Mouse (Mus musculus): ENCODE results near the gene Eif1ad. TPM values are rescaled to one million over a fixed set of nuclear protein-coding genes. Genes with fewer than 3 reads are reported as not detected.

Gene Eif1ad
- polyA plus RNA-seq, 1 experiment from 2014 or later, result 61.8 TPM

DNA sequence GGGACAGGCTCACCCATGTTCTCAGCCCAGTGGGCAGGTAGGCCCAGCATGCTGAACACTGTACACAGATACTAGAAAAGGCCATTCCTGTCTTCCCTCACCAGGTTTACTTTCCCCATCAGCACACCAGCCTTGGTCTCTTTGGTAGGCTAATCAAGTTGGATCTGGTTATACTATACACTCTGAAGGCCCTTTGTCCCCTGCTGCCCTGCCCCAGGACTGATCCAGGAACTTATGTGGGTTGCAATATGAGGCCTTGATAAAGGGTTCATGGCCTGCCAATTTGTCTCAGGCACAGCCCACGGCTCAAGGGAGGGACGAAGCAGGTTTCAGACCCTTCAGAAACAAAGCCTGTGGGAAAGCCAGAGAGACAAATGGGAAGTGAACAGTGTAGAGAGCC, 12.9 kb upstream of the Eif1ad start:
- Histone ChIP-seq H3K27me3 (peaks cover 5% of the 10 kb centered on the region), H3K4me1 (no peaks in the 10 kb centered on the region), H3K9ac (no peak overlapping the region), H3K9me3 (no peaks in the 10 kb centered on the region), H3K4me3 (no peak overlapping the region), H3K27ac (no peak overlapping the region), H3K4me2 (no peak overlapping the region), H3K36me3 (no peaks in the 10 kb centered on the region)
- ATAC-seq (ENCODE audit: borderline replicate concordance, extremely low read depth, low FRiP score, low TSS enrichment), result no peak
- 76% methylated on average over 2 of the region's 2 CpGs for WGBS

DNA sequence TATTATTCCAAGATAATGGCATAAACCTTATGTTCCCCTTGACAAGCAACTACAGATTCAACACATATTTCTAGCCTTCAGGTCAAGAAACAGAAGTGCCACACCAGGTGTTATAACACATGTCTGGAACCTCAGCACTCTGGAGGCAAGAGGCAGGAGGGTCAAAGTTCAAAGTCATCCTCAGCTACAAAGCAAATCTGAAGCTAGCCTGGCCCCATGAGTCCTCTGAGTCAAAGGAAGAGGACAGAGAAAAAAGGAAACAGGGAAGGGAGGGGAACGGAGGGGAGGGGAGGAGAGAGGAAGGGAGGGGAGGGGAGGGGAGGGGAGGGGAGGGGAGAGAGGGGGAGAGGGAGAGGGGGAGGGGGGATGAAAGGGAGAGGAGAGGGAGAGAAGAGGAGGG, 10.5 kb upstream of the Eif1ad start:
- no peaks in the 10 kb centered on the region for H3K9me3 ChIP-seq
- no peak overlapping the region for H3K4me3 ChIP-seq
- H3K27ac ChIP-seq, result no peak overlapping the region
- no peak overlapping the region for H3K4me2 ChIP-seq
- H3K4me1 ChIP-seq, result no peaks in the 10 kb centered on the region
- H3K9ac ChIP-seq, result no peak overlapping the region
- H3K36me3 ChIP-seq, result no peaks in the 10 kb centered on the region
- no peak for ATAC-seq (ENCODE audit: borderline replicate concordance, extremely low read depth, low FRiP score, low TSS enrichment)
- H3K27me3 ChIP-seq, result no peaks in the 10 kb centered on the region
- WGBS, result no CpG with 5 or more reads among the region's 1 CpGs

DNA sequence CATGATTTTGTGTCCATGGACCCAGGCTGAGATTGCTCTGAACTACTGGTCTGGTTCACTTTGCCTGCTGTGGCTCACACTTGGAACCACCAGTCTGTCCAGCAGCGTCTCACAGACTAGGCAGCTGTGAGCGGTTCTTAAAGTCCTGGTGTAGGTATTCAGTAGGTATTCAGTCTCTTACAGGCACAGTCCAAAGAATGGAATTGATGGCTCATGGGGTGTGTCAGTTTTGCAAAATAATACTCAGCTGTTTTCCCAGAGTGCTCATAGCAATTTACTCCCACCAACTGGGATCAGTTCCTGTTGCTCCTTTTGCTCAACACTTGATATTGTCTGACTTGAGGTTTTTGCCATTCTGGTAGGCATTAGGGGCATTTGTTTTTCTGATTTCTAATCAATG, 4.4 kb upstream of the Eif1ad start:
- ATAC-seq (ENCODE audit: borderline replicate concordance, extremely low read depth, low FRiP score, low TSS enrichment), result no peak
- no peak overlapping the region for H3K4me3 ChIP-seq
- H3K27ac ChIP-seq, result no peak overlapping the region
- H3K4me1 ChIP-seq, result peaks cover 9% of the 10 kb centered on the region
- no peaks in the 10 kb centered on the region for H3K27me3 ChIP-seq
- no peak overlapping the region for H3K4me2 ChIP-seq
- H3K9me3 ChIP-seq, result no peaks in the 10 kb centered on the region
- peaks cover 15% of the 10 kb centered on the region for H3K36me3 ChIP-seq
- no peak overlapping the region for H3K9ac ChIP-seq
- 86% methylated on average over 2 of the region's 2 CpGs for WGBS

DNA sequence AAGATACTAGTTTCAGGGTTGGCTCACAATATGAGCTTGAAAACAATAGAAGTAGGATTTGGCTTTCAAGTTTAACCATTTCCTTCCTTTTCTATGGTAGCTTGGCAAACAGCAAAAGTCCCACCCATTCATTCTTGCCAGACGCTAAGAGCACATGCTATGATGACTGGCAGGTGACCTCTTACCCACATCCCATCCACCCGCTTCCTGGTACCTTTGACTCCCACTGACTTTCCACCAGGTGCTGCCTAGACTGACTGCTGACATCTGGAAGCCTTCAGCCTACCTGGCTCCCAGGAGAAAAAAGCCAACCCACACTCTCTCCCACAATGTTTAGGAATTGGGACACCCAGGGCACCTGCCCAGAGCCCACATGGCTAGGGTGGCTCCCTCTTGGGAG, 2.4 kb upstream of the Eif1ad start:
- no peak overlapping the region for H3K4me2 ChIP-seq
- no peak overlapping the region for H3K4me3 ChIP-seq
- ATAC-seq (ENCODE audit: borderline replicate concordance, extremely low read depth, low FRiP score, low TSS enrichment), result no peak
- H3K27ac ChIP-seq, result no peak overlapping the region
- H3K9me3 ChIP-seq, result no peaks in the 10 kb centered on the region
- no peak overlapping the region for H3K9ac ChIP-seq
- 87% methylated on average over 2 of the region's 2 CpGs for WGBS
- H3K36me3 ChIP-seq, result peaks cover 22% of the 10 kb centered on the region
- peaks cover 19% of the 10 kb centered on the region for H3K4me1 ChIP-seq
- H3K27me3 ChIP-seq, result no peaks in the 10 kb centered on the region

DNA sequence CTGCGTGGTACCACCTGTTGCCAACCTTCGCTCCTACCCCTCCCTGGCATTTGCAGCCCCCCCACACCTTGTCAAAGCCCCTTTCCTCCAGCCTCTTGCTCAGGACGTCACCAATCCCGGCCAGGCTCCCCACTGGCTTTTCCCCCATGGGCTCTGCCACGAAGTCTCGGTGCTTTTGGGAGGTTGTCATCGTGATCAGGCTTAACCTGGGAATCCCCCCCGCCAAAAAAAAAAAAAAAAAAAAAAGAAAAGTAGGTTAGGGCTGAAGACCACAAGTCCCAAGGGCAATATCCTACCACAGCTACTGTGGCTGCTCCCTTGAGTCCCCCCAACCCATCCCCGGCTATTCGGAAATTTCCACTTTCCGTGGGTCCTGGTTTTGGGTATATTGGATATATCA, 790 bp upstream of the Eif1ad start:
- Histone ChIP-seq H3K27ac (peak overlapping the region; percentile 94), H3K36me3 (peaks cover 38% of the 10 kb centered on the region)
- WGBS, result 16% methylated on average over 11 of the region's 11 CpGs

DNA sequence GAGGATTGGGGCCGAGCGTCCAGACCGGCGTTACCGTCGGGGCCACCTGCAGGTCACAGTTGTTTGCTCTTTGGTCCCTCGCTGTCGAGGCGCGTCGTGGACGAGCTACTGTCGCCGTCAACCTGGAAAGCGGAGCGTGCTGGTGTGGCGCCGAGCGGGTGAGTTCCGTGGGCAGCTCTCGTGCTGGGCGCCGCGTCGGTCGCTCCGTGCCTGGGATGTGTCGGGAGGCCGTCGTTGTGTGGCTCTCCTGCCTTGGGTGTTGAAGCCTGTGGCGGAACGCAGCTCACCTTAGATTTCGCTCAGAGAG, 465 bp downstream of the Eif1ad start, which contains the start of gene Banf1:
Gene Banf1, minus strand, starts transcription at position 116 of the 307 bp plus-strand sequence.
- Histone ChIP-seq H3K4me2 (peak within 1 kb of the TSS; percentile 94), H3K4me1 (peaks cover 19% of the 10 kb centered on the region), H3K27me3 (no peaks in the 10 kb centered on the region), H3K9me3 (no peaks in the 10 kb centered on the region), H3K4me3 (peak within 1 kb of the TSS; percentile 97), H3K36me3 (peaks cover 48% of the 10 kb centered on the region), H3K27ac (peak within 1 kb of the TSS; percentile 94), H3K9ac (peak within 1 kb of the TSS; percentile 70)
- WGBS, result under 1% methylated on average over 33 of the region's 33 CpGs
- ATAC-seq (ENCODE audit: borderline replicate concordance, extremely low read depth, low FRiP score, low TSS enrichment), result no peak

More for the DNA sequence above, 790 bp upstream of the Eif1ad start:
- H3K4me2 ChIP-seq, result peak overlapping the region; percentile 94
- H3K9me3 ChIP-seq, result no peaks in the 10 kb centered on the region
- H3K4me3 ChIP-seq, result peak overlapping the region; percentile 97
- no peak for ATAC-seq (ENCODE audit: borderline replicate concordance, extremely low read depth, low FRiP score, low TSS enrichment)
- H3K27me3 ChIP-seq, result no peaks in the 10 kb centered on the region
- peak overlapping the region; percentile 70 for H3K9ac ChIP-seq
- H3K4me1 ChIP-seq, result peaks cover 19% of the 10 kb centered on the region

DNA sequence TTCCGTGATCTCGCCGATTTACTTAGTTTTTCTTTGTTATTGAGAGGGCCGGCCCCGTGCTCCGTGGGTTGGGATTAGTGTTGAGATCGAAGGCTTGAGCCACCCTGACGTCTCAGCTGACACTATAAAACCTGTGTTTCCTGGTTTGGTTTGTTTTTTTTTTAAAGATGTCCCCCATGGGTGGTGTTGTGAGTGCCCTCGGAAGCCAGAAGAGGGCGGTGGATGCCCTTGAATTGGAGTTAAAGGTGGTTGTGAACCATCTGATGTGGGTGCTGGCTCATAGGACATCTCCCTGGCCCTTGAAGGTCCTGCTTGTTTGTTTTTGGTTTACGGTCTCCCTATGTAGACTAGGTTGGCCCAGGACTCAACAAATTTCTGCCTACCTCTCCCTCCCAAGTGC, 914 bp downstream of the Eif1ad start:
- ATAC-seq (ENCODE audit: borderline replicate concordance, extremely low read depth, low FRiP score, low TSS enrichment), result no peak
- peak overlapping the region; percentile 97 for H3K4me3 ChIP-seq
- 5% methylated on average over 11 of the region's 11 CpGs for WGBS
- H3K9me3 ChIP-seq, result no peaks in the 10 kb centered on the region
- H3K27ac ChIP-seq, result peak overlapping the region; percentile 94
- no peaks in the 10 kb centered on the region for H3K27me3 ChIP-seq
- peak overlapping the region; percentile 94 for H3K4me2 ChIP-seq
- peaks cover 52% of the 10 kb centered on the region for H3K36me3 ChIP-seq
- peaks cover 19% of the 10 kb centered on the region for H3K4me1 ChIP-seq
- H3K9ac ChIP-seq, result peak overlapping the region; percentile 70

DNA sequence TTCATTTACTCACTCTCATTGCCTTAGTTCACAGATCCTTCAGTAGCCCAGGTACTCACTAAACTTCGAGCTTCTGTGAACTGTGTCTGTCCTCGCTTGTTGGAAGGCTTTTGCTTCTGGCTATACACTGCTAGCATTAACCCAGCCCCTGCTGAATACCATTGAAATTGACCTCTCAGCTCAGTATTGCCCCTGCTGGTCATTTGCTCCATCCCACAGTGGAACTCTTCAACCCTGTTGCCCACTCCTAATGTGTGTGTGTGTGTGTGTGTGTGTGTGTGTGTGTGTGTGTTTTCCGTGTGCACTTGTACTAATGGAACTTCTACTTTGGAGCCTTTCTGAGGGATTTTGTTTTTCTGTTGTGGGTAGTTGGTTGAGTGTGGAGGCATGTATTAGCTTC, 4.4 kb downstream of the Eif1ad start:
- ATAC-seq (ENCODE audit: borderline replicate concordance, extremely low read depth, low FRiP score, low TSS enrichment), result no peak
- peaks cover 42% of the 10 kb centered on the region for H3K36me3 ChIP-seq
- H3K27ac ChIP-seq, result no peak overlapping the region
- no peak overlapping the region for H3K4me2 ChIP-seq
- no peak overlapping the region for H3K9ac ChIP-seq
- peaks cover 10% of the 10 kb centered on the region for H3K4me1 ChIP-seq
- H3K4me3 ChIP-seq, result no peak overlapping the region
- H3K9me3 ChIP-seq, result no peaks in the 10 kb centered on the region
- H3K27me3 ChIP-seq, result no peaks in the 10 kb centered on the region
- 90% methylated on average over 3 of the region's 3 CpGs for WGBS

DNA sequence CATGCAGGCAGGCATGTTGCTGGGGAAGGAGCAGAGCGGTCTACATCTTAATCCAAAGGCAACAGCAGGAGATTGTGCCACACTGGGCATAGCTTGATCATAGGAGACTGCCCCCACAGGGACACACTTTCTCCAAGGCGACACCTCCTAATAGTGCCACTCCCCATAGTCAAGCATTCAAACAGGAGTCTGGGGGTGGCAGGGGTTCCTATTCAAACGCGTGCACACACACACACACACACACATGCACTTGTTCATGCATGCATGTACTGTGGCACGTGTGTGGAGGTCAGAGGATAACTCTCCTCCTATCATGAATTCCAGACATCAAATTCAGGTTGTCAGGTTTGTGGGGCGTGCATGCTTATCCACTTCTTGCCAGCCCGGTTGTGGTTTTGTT, 6.2 kb downstream of the Eif1ad start:
- H3K27me3 ChIP-seq, result no peaks in the 10 kb centered on the region
- peaks cover 51% of the 10 kb centered on the region for H3K36me3 ChIP-seq
- no peaks in the 10 kb centered on the region for H3K9me3 ChIP-seq
- H3K9ac ChIP-seq, result no peak overlapping the region
- no peak overlapping the region for H3K4me2 ChIP-seq
- H3K27ac ChIP-seq, result no peak overlapping the region
- peaks cover 7% of the 10 kb centered on the region for H3K4me1 ChIP-seq
- WGBS, result 90% methylated on average over 7 of the region's 7 CpGs
- H3K4me3 ChIP-seq, result no peak overlapping the region
- no peak for ATAC-seq (ENCODE audit: borderline replicate concordance, extremely low read depth, low FRiP score, low TSS enrichment)

DNA sequence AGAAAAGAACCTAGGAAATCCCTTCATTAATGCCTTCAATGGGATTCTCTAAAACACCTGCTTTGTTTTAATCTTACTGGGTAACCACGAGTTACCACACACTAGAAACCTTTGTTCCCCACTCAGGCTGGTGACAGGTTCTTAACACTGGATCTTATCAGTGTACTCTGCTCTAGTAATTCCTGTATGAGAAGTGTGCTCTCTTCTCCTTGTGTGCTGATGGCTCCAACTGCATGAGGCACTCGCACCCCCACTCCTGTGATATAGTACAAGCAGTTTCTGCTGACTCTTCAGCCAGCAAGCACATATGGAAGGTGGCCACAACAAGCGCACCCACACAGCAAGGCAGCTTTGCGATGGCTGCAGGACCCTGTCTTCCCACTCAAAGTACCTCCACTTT, 7.6 kb downstream of the Eif1ad start:
- no peak overlapping the region for H3K9ac ChIP-seq
- no peaks in the 10 kb centered on the region for H3K4me1 ChIP-seq
- no peaks in the 10 kb centered on the region for H3K27me3 ChIP-seq
- H3K4me3 ChIP-seq, result no peak overlapping the region
- ATAC-seq (ENCODE audit: borderline replicate concordance, extremely low read depth, low FRiP score, low TSS enrichment), result no peak
- H3K36me3 ChIP-seq, result peaks cover 58% of the 10 kb centered on the region
- H3K4me2 ChIP-seq, result no peak overlapping the region
- H3K9me3 ChIP-seq, result no peaks in the 10 kb centered on the region
- WGBS, result 73% methylated on average over 4 of the region's 4 CpGs
- no peak overlapping the region for H3K27ac ChIP-seq

DNA sequence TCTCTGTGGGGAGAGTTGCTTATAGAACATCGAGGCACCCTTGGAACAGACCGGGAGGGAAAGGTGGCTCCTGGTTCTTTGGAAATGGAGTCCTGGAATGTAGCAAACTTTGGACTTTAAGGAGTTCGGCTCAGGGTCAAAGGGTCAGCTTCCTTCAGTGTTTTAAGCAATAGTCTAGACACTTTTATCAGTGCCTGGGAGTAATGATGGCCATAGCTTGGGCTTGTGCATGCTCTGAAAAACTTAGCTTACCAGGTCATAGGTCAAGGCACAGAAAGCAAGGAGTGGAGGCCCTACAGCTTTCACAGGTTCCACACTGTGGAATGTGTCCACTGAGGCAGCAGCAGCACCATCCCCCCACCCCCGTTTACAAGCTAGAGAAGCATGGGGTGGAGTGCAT, 8.2 kb downstream of the Eif1ad start:
- no peak overlapping the region for H3K4me2 ChIP-seq
- WGBS, result 61% methylated on average over 4 of the region's 4 CpGs

DNA sequence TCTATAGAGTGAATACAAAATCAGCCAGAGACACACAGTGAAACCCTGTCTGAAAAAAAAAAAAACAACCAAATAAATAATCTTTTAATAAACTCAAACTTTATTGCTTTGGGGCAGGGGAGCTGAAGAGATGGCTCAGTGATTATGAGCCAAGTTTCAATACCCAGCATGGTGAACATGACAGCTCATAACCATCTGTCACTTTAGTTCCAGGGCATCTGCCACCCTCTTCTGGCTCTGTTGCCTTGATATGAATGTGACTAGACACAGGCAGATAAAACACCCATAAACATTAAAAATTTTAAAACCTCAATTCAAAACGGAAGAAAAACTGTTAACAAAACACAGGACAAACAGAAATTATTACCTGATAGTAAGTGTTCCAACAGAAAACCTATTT, 10.9 kb downstream of the Eif1ad start:
- no peak overlapping the region for H3K27ac ChIP-seq
- H3K9me3 ChIP-seq, result no peaks in the 10 kb centered on the region
- H3K4me3 ChIP-seq, result no peak overlapping the region
- 90% methylated on average over 1 of the region's 1 CpGs for WGBS
- no peak for ATAC-seq (ENCODE audit: borderline replicate concordance, extremely low read depth, low FRiP score, low TSS enrichment)
- H3K27me3 ChIP-seq, result no peaks in the 10 kb centered on the region
- H3K4me2 ChIP-seq, result no peak overlapping the region
- no peaks in the 10 kb centered on the region for H3K4me1 ChIP-seq
- H3K36me3 ChIP-seq, result peaks cover 61% of the 10 kb centered on the region
- no peak overlapping the region for H3K9ac ChIP-seq

More for the DNA sequence above, 8.2 kb downstream of the Eif1ad start:
- no peak for ATAC-seq (ENCODE audit: borderline replicate concordance, extremely low read depth, low FRiP score, low TSS enrichment)
- Histone ChIP-seq H3K9ac (no peak overlapping the region), H3K27ac (no peak overlapping the region), H3K27me3 (no peaks in the 10 kb centered on the region), H3K4me3 (no peak overlapping the region), H3K4me1 (no peaks in the 10 kb centered on the region), H3K9me3 (no peaks in the 10 kb centered on the region), H3K36me3 (peaks cover 58% of the 10 kb centered on the region)

DNA sequence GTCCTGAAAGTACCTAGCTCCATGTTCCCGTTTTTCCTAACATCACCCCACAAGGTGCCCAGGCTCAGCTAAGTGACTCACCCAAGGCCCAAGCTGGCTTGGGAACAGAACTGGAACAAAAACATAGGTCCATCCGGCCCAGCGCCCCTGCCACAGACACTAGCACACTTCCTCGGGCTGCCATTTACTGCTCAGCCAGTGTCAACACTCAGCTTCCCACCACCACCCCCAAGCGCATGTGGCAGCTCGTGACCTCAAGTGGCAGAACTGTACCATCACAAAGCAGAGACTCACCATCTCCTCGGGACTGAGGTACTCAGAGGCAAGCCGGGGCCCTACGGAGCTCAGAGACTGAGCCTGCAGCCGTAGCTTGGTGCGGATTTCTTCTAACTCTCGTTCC, 16.8 kb downstream of the Eif1ad start:
- Histone ChIP-seq H3K27ac (no peak overlapping the region), H3K4me1 (peaks cover 16% of the 10 kb centered on the region), H3K4me3 (no peak overlapping the region), H3K4me2 (no peak overlapping the region), H3K36me3 (peaks cover 72% of the 10 kb centered on the region), H3K9ac (no peak overlapping the region), H3K9me3 (no peaks in the 10 kb centered on the region), H3K27me3 (no peaks in the 10 kb centered on the region)
- 93% methylated on average over 12 of the region's 12 CpGs for WGBS
- ATAC-seq (ENCODE audit: borderline replicate concordance, extremely low read depth, low FRiP score, low TSS enrichment), result no peak

Data from lung, embryonic 15.5 days (tissue).